Mouse (Mus musculus) erythroblast, embryonic 14.5 days (primary cell): ENCODE results near the gene Ceacam19.

Experiments
- GATA1 ChIP-seq: IDR thresholded peaks from 2 replicates; pipeline ENCODE4 v1.6.1; 2012; ENCODE audit warnings: low read length, inconsistent platforms, mixed read lengths
- TAL1 ChIP-seq: IDR thresholded peaks from 3 replicates; pipeline ENCODE4 v1.6.1; 2012; ENCODE audit warnings: low read length, inconsistent platforms, mixed read lengths

GRCm38 (mm10) chr7:19935961-19936360 is 48.2 kb upstream of the Ceacam19 start:
- no peak for TF ChIP-seq GATA1
- no peak for TF ChIP-seq TAL1
